Mouse (Mus musculus): ENCODE results near the gene Homer3.
A peak's percentile ranks its signal among the peaks of the same experiment; 100 is the strongest.

Gene Homer3

DNA sequence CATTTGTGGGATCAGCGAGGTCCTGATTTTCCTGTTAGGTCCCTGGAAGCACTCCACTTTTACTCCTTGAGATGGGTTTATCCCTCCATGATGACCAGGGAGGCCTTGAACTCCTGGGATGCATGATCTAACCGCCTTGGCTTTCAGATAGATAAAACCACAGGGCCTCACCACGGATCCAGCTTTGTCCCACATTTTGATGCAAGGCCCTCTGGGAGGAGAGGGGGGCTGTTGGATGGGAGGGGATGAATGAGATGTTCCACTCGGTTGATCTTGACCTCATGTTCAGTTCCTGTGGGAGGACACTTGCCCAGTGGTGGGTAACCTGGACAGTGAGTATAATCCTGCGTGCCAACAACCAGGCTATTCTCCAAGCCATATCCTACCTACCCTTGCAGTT is 1.8 kb downstream of the Homer3 start:
- DNase-seq (ENCODE audit: low spot score in 2 of 2), result no peak

GRCm38 (mm10) chr8:70285304-70285703 is 2.7 kb downstream of the Homer3 start:
- DNase-seq (ENCODE audit: low spot score in 2 of 2), result no peak

DNA sequence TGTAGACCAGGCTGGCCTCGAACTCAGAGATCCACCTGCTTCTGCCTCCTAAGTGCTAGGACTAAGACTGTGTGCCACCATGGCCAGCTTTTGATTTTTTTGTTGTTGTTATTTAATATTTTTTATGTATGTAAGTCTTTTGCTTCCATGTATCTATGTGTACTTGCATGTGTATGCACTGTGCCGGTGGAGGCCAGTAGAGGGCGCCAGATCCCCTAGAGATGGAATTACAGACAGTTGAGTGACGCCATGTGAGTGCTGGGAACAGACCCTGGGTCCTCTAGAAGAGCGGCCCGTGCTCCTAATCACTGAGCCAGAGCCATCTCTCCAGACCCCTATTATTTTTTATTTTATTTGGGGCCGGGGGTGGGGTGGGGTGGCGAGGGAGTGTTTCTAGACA is 4.1 kb downstream of the Homer3 start:
- no peak for DNase-seq (ENCODE audit: low spot score in 2 of 2)

- DNase-seq (ENCODE audit: low spot score in 2 of 2), result no peak
Measured at GRCm38 (mm10) chr8:70293988-70294405, 11.4 kb downstream of the Homer3 start.

DNA sequence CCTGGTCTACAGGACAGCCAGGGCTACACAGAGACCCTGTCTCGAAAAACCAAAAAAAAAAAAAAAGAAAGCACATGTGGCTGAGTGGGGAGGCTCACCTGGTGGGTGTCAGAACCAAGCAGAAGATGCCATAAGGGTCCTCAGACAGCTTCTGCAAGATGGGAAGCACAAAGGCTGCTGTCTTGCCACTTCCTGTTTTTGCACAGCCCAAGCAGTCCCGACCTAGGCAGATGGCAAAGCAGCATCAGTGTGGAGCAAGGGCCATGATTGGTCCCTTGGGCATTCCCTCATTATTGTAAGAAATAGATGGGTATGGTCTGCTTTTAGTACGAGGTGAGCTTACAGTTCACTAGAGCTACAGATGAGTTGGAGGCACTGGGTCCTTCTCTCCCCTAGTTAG is 18.3 kb downstream of the Homer3 start:
- DNase-seq (ENCODE audit: low spot score in 2 of 2), result no peak

DNA sequence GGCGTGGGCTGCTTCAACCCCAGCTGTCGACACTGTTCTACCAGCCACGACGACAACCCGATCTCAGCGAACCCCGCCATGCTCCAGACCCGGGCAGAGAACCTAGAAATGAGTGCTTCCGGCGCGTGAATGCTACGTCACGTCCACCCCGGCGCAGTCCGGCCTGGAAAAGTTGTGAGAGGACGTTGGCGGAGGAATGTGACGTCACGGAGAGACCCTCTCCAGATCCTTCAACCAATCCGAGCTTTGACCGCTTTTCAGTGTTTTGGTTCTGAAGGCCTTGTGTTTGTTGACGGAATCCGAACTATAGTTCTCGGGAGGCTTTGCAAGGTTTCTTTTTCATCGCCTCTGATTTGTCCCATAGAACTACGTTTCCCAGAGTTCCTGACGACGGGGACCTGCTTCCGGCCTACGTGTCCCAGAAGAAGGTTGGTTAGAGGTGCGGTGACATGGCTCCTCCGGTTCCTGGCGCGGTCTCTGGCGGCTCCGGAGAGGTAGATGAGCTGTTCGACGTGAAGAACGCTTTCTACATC is 19.8 kb downstream of the Homer3 start, which contains the start of the genes Ddx49 and Cope:
Gene Ddx49 (minus strand): TSS at position 132 of the 533 bp plus-strand sequence.
Gene Cope (plus strand): TSS at position 161 of the 533 bp plus-strand sequence.
- DNase-seq (ENCODE audit: low spot score in 2 of 2), result peak; percentile 90 to 91

DNA sequence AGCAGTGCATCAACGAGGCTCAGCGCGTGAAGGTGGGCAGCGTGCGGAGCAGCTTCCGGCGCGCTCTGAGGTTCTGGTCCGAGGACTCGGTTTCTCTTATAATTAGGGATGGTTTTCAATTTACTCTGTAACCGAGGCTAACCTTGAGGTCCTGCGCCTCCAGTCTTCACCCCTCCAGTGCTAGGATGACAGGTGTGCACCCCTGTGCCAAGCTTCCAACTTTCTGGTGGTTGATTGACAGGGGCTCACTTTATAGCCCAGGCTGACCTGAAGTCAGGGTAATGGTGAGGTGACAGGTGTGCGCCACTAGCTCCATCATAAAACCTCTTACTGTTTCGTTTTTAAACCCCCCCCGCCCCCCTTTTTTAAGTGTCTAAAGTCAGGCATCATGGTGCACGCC is 20.3 kb downstream of the Homer3 start:
- no peak for DNase-seq (ENCODE audit: low spot score in 2 of 2)

DNA sequence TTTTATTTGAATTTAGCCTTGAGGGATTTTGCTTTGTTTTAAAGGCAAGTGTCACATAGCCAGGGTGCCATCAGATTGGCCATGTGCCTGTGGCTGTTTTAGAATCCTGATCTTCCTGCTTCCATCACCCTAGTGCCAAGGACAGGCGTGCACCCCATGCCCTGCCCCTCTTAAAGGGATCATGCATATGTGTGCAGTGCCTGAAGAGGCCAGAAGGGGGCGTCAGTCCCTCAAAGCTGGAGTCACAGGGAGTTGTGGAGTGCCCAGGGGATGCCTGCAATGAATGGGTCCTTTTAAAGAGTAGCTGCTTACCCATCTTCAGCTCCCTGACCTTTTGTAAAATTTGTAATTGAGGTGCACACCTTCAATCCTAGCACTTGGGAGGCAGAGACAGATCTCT is 26.7 kb downstream of the Homer3 start:
- no peak for DNase-seq (ENCODE audit: low spot score in 2 of 2)

- no peak for DNase-seq (ENCODE audit: low spot score in 2 of 2)
Measured at GRCm38 (mm10) chr8:70313399-70313798, 30.8 kb downstream of the Homer3 start.

DNA sequence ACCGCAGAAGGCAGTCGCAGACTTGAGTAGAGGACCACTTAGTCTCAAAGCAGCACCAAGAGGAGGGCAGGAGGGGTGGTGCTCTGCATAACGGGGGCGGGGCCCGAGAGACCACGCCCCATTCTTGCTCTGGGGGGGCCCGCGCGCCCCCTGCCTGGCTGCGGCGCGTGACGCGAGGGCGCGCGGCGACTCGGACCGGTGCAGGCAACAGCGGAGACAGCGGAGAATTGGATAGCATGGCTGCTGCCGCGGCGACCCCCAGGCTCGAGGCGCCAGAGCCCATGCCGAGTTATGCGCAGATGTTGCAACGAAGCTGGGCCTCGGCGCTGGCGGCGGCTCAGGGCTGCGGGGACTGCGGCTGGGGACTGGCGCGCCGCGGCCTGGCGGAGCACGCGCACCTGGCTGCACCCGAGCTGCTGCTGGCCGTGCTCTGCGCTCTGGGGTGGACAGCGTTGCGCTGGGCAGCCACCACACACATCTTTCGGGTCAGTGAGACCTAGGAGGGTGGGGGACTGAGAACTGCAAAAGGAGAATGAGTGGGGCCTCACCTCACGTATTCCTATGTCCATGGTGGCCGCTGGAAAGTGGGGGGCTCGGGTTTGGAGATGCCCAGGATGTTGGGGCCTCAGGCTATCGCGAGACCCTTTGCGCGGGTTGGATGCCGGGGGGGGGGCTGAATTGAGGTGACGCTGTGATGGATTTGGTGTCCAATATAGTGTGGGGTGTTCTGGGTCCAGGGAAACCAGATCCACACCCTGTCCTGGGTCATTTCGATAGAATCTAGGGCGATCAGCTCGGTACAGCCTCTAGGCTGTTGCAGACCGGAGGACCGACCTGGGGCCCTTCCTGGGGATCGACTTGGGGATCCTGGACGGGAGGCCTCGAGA is 33.2 kb downstream of the Homer3 start, which contains the start of gene Cers1:
Gene Cers1 (plus strand): TSS at position 152 of the 887 bp plus-strand sequence.
- peak; percentile 26 to 31 for DNase-seq (ENCODE audit: low spot score in 2 of 2)

GRCm38 (mm10) chr8:70316511-70317504 is 34.2 kb downstream of the Homer3 start:
- DNase-seq (ENCODE audit: low spot score in 2 of 2), result no peak

DNA sequence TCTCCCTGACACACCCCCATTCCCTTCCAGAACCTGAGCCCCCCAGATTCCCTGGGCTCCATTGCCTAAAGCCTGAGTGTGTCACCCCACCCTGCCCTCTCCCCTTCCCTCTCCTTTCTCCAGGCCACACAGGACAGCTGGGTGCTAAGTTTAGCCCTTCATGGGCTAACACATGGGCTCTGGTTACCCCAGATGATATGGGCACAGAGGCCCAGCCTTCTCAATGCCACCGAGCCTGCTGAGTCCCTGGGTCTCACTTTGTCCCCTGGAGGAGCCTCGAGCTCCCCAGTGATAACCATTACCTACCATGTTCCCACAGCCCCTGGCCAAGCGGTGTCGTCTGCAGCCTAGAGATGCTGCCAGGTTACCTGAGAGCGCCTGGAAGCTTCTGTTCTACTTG is 35.2 kb downstream of the Homer3 start:
- DNase-seq (ENCODE audit: low spot score in 2 of 2), result no peak

GRCm38 (mm10) chr8:70323716-70324115 is 41.1 kb downstream of the Homer3 start:
- no peak for DNase-seq (ENCODE audit: low spot score in 2 of 2)

- no peak for DNase-seq (ENCODE audit: low spot score in 2 of 2)
Measured at GRCm38 (mm10) chr8:70327512-70327911, 44.9 kb downstream of the Homer3 start.

DNA sequence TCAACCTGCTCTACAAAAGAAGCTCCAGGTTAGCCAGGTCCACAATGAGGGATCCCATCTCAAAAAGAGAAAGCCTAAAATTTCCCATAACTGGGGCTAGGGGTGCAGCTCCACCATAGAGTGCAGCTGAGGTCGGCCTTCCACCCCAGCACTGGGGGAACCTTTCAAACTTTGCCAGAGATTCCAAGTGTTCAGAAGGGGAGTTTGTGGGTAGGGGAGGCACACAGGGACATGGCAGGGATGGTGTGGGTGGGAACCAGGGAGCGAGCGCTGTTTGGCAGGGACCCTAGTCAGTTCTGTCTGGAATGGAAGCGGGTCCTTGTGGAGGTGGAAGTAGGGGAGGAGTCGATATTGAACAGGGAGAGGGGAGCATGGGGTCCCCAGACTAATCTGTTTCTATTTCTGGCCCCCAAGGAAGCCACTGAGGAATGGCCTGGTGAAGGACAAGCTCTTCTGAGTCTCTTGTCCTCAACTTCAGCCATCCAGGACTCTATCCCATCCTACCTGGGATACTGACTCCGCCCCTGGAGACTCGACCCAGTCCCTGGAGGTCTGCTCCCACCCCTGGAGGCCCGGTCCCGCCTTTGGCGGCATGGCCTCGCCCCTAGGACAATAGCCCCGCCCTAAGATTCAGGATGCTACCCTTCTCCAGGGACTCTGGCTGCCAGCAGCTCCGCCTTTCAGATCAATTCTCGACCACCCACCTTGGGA is 46.7 kb downstream of the Homer3 start, which contains the start of gene Gdf1:
Gene Gdf1 (plus strand): TSS at position 694 of the 711 bp plus-strand sequence.
- no peak for DNase-seq (ENCODE audit: low spot score in 2 of 2)

GRCm38 (mm10) chr8:70329835-70330740 is 47.5 kb downstream of the Homer3 start:
- DNase-seq (ENCODE audit: low spot score in 2 of 2), result no peak

- DNase-seq (ENCODE audit: low spot score in 2 of 2), result no peak
Measured at GRCm38 (mm10) chr8:70330741-70331364, 48.2 kb downstream of the Homer3 start.

DNA sequence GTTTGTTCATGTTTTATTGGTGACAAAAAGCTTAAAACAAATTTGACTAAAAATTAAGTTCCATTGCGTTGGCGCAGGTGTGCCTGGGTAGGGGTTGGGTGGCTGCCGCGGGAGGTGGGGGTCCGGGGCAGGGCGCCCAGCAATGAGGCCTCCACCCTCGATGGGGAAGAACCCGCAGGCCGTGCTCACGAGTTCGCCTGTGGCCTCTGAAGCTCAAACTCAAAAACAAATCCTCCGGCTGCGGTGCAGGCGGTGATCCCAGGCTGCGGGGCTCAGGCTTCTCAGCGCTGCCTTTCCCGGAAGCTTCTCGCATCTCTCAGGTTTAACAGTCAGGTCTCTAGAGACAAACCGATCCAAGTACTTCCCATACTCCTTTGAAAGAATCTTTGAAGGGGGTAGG is 48.9 kb downstream of the Homer3 start:
- no peak for DNase-seq (ENCODE audit: low spot score in 2 of 2)

DNA sequence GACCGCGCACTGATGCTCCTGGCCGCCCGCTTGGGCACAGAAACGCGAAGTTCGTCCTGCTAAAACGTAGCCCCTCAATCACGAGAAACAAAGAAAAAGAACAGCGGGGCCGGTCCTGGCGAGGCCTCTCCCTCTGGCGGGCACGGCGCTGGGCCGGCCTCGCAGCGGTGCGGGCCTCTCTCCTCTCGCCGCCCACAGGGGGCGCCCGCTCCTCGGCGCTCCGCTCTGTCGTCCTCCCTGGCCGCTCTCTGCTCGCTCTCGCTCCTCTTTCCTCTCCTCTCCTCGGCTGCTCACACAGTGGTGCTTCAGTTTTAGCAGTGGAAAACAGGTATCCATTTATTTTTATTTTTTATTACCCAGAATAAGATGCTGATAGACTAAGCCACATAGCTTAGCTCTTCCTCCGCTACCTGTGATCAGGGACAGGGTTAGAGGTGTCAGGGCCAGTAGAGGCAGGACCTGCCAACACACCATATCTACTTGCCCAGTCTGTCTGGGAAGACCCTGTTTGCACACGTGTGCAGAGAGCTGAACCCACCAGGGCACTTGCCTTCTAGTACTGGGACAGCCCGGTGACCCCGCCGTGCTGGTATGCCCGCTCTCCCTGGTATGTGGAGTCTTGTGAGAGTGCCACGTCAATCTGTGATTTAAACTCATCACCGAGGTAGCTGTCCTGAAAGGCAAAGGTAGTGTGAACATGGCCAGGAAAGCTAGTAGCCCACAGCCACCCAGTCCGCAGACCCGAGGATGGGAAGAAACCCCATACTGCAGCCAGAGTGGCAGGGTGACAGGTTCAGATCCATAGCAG is 49.6 kb downstream of the Homer3 start:
- DNase-seq (ENCODE audit: low spot score in 2 of 2), result no peak
